Mouse (Mus musculus) lung, embryonic 15.5 days (tissue): ENCODE data around the gene Cdh26. TPM values are rescaled to one million over a fixed set of nuclear protein-coding genes. Genes with fewer than 3 reads are reported as not detected.
A peak's percentile ranks its signal among the peaks of the same experiment; 100 is the strongest.

Experiments
- ATAC-seq: fragments of 200-750 bp; cut with Nextera tagmentation; 2 replicates; pipeline ENCODE4 v1.8.0; 2017; ENCODE audit warnings: moderate number of reproducible peaks, borderline replicate concordance; ENCODE audit not compliant: low FRiP score, low TSS enrichment; ENCODE audit errors: extremely low read depth
- H3K27ac ChIP-seq: fragments of 300-500 bp; sonication (generic); 2 replicates; pipeline ENCODE4 v1.5.1; 2015; ENCODE audit warnings: moderate library complexity, mild to moderate bottlenecking, inconsistent platforms
- H3K27me3 ChIP-seq: fragments of 300-500 bp; sonication (generic); 2 replicates; pipeline ENCODE4 v1.6.1; 2015; ENCODE audit warnings: inconsistent platforms
- H3K36me3 ChIP-seq: fragments of 300-500 bp; sonication (generic); 2 replicates; pipeline ENCODE4 v1.6.1; 2015; ENCODE audit warnings: inconsistent platforms
- H3K4me1 ChIP-seq: fragments of 300-500 bp; sonication (generic); 2 replicates; pipeline ENCODE4 v1.6.1; 2015; ENCODE audit warnings: inconsistent platforms
- H3K4me2 ChIP-seq: fragments of 300-500 bp; sonication (generic); 2 replicates; pipeline ENCODE4 v1.6.1; 2015; ENCODE audit warnings: inconsistent platforms, mild to moderate bottlenecking, moderate library complexity
- H3K4me3 ChIP-seq: fragments of 300-500 bp; sonication (generic); 2 replicates; pipeline ENCODE4 v1.5.1; 2015; ENCODE audit warnings: mild to moderate bottlenecking, inconsistent platforms
- H3K9ac ChIP-seq: fragments of 300-500 bp; sonication (generic); 2 replicates; pipeline ENCODE4 v1.6.1; 2015; ENCODE audit warnings: inconsistent platforms
- H3K9me3 ChIP-seq: fragments of 300-500 bp; sonication (generic); 2 replicates; pipeline ENCODE4 v1.6.1; 2016; ENCODE audit warnings: inconsistent platforms
- WGBS: fragments of 180-500 bp; shearing (Covaris S2); methylation state at CpG from one replicate; pipeline ENCODE4 v1.1.7; 2015; 5-methylcytosine and 5-hydroxymethylcytosine counted together
- polyA plus RNA-seq: library from polyadenylated mRNA; unstranded; fragments of >200 nt; fragmentation: Nextera tagmentation; extraction: Ambion mirVana; gene quantifications from 2 replicates; pipeline ENCODE4 v1.2.1, GENCODE M21; 2015

The Cdh26 gene
- polyA plus RNA-seq, 1 experiment from 2014 or later: 0.07 TPM

DNA sequence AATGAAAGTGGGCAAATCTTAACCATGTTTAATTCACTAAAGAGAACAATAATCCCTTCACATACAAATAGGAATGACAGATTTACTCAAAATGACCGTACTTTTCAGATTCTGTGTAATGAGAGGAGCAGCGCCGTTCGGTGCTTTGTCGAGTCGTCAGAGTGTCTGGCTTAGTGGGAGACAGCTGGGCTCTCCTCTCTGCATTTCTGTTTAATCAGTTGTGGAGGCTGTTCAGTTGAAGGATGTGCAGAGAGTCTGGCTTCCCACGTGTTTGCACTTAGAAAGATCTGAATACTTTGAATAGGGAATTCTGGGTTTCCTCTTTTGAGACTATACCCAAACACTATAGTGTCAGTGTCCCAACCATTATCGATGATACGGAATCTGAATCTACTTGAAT is 7.0 kb downstream of the Cdh26 start:
- Histone ChIP-seq H3K36me3 (no peaks in the 10 kb centered on the region), H3K4me3 (no peak overlapping the region), H3K9ac (no peak overlapping the region), H3K4me1 (no peaks in the 10 kb centered on the region), H3K4me2 (no peak overlapping the region), H3K27ac (no peak overlapping the region), H3K27me3 (no peaks in the 10 kb centered on the region), H3K9me3 (no peaks in the 10 kb centered on the region)
- WGBS: 53% methylated on average over 9 of the region's 9 CpGs
- ATAC-seq: no peak

DNA sequence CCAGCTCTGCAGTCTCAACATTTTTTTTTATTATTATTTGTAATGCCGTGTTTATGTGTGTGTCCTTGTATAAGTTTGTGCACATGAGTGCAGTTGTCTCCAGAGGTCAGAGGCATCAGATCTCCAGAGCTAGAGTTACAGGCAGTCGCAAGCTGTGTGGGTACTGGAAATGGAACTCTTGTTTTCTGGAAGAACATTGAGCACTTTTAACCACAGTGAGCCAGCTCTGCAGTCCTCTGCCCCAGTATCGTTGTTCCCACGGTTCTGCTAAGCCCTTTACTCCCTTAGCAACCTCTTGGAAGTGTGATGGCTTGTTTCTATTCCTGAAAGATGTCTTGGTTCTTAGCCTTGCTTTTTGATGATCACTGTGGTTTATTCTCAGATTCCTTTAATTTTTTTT is 19.1 kb downstream of the Cdh26 start:
- no peak overlapping the region for H3K4me2 ChIP-seq
- H3K36me3 ChIP-seq: no peaks in the 10 kb centered on the region
- H3K27me3 ChIP-seq: no peaks in the 10 kb centered on the region
- no peak overlapping the region for H3K9ac ChIP-seq
- WGBS: 83% methylated on average over 4 of the region's 4 CpGs
- peaks cover 4% of the 10 kb centered on the region for H3K4me1 ChIP-seq
- no peak for ATAC-seq
- H3K4me3 ChIP-seq: no peak overlapping the region
- no peak overlapping the region for H3K27ac ChIP-seq
- H3K9me3 ChIP-seq: no peaks in the 10 kb centered on the region

- Histone ChIP-seq H3K36me3 (no peaks in the 10 kb centered on the region), H3K4me3 (no peak overlapping the region), H3K4me1 (peaks cover 12% of the 10 kb centered on the region), H3K27me3 (no peaks in the 10 kb centered on the region), H3K4me2 (no peak overlapping the region), H3K9me3 (no peaks in the 10 kb centered on the region), H3K27ac (no peak overlapping the region), H3K9ac (no peak overlapping the region)
- ATAC-seq: no peak
- 21% methylated on average over 2 of the region's 2 CpGs for WGBS
Observed at GRCm38 (mm10) chr2:178450236-178450635, 19.9 kb downstream of the Cdh26 start.

- H3K27ac ChIP-seq: no peak overlapping the region
- H3K9me3 ChIP-seq: no peaks in the 10 kb centered on the region
- ATAC-seq: no peak
- H3K9ac ChIP-seq: no peak overlapping the region
- no peak overlapping the region for H3K4me2 ChIP-seq
- H3K4me1 ChIP-seq: peaks cover 17% of the 10 kb centered on the region
- H3K36me3 ChIP-seq: no peaks in the 10 kb centered on the region
- H3K4me3 ChIP-seq: no peak overlapping the region
- H3K27me3 ChIP-seq: no peaks in the 10 kb centered on the region
- 61% methylated on average over 10 of the region's 10 CpGs for WGBS
Observed at GRCm38 (mm10) chr2:178450961-178451360, 20.6 kb downstream of the Cdh26 start.

DNA sequence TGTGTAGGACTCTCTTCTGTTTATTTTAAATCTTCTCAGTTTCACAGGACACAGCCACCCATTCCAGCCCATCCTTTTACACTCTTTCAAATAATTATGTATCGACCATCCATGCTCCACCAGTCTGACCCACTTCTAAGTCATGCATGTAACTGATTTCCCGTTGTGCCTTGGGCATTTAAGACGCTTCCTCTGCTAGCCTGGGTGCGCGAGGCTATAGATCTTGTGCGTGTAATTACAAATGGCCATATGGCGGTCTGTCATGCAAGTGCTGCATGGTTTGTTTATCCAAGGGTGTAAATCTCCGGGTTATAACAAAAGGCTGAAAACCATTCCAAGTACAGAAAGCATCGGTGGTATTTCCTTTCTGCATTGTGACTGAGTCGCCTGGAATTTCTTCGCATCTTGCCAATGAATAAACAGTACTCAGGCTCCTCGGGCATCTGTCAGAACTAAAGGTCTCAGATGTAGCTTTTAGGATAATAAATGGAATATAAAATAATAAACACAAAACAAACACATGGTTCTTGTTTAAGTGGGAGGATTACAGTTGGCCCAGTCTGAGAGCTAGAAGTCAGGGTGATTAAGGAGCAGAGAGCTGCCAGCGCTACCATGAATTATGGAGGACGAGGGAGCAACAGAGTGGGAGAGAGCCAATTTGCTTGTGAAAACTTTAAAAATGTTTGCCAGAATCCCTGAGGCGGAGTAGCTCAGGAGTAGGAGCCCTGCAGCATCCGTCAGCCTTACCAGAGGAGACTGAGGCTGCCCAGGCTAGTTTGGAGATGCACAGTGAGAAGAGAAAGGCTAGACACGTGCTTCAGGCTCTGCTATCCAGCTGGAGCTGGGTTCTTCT is 24.6 kb downstream of the Cdh26 start:
- peak overlapping the region; percentile 22; the same call in 1 of the 2 replicates for H3K4me2 ChIP-seq
- H3K4me1 ChIP-seq: peaks cover 17% of the 10 kb centered on the region
- H3K27ac ChIP-seq: peak overlapping the region; percentile 64
- no peaks in the 10 kb centered on the region for H3K36me3 ChIP-seq
- no peaks in the 10 kb centered on the region for H3K27me3 ChIP-seq
- H3K9me3 ChIP-seq: no peaks in the 10 kb centered on the region
- peak; percentile 85 for ATAC-seq
- WGBS: 28% methylated on average over 17 of the region's 17 CpGs
- no peak overlapping the region for H3K4me3 ChIP-seq
- H3K9ac ChIP-seq: no peak overlapping the region

GRCm38 (mm10) chr2:178457414-178457813 is 27.1 kb downstream of the Cdh26 start:
- no peak for ATAC-seq
- no peak overlapping the region for H3K4me3 ChIP-seq
- 80% methylated on average over 6 of the region's 6 CpGs for WGBS

GRCm38 (mm10) chr2:178460353-178460752 is 30.0 kb downstream of the Cdh26 start:
- no peak overlapping the region for H3K27ac ChIP-seq
- H3K36me3 ChIP-seq: no peaks in the 10 kb centered on the region
- no peak overlapping the region for H3K4me3 ChIP-seq
- no peaks in the 10 kb centered on the region for H3K9me3 ChIP-seq
- no peak overlapping the region for H3K9ac ChIP-seq
- 0 out of 2 replicates have a peak overlapping the region, but pooled peaks have one; percentile 3 for H3K4me2 ChIP-seq
- no peak for ATAC-seq
- no peaks in the 10 kb centered on the region for H3K27me3 ChIP-seq
- peaks cover 9% of the 10 kb centered on the region for H3K4me1 ChIP-seq
- WGBS: 27% methylated on average over 5 of the region's 5 CpGs

More at GRCm38 (mm10) chr2:178457414-178457813, 27.1 kb downstream of the Cdh26 start:
- Histone ChIP-seq H3K9ac (no peak overlapping the region), H3K27ac (no peak overlapping the region), H3K9me3 (no peaks in the 10 kb centered on the region), H3K27me3 (no peaks in the 10 kb centered on the region), H3K4me1 (peaks cover 22% of the 10 kb centered on the region), H3K36me3 (no peaks in the 10 kb centered on the region), H3K4me2 (no peak overlapping the region)

DNA sequence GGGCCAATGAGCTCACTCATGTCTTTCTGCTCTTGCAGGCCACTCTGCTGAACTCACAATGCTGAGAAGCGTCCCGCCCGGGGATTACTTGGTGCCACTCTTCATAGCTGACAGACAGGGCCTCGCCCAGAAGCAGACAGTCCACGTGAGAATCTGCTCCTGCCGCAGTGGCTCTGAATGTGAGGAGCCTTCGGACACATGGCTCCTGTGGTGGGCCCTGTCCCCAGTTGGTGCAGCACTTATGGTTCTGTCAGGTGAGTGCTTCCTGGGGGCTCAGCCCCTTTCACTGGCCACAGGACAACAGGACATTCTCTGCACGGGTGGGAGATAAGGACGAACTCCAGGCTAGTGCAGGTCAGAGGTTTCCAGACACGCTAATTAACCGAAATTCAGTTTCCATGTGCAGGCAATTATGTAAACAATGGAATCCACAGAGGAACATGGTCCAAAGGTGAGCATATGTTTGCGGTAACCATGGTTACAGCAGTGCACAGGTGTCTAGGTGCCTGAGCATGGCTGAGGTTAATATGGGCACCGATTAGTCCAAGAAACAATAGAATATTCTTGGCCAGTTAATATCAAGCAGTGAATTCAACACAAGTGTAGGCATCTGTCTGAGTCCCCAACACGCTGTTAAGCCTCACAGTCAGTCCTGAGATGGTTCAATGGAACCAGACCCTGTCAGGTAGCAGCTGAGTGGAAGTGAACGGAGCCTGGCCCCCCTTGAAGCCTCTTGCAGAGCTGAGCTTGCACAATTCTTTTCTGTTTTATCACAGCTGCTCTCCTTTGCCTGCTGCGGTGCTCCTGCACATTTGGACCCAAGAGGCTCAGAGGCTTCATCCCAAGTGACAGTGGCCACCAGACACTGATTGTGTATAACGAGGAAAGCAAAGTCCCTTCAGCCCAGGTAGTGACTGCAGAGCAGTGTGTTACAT is 41.5 kb downstream of the Cdh26 start:
- Histone ChIP-seq H3K4me1 (no peaks in the 10 kb centered on the region), H3K4me3 (no peak overlapping the region), H3K9me3 (no peaks in the 10 kb centered on the region), H3K36me3 (no peaks in the 10 kb centered on the region), H3K4me2 (no peak overlapping the region), H3K27me3 (no peaks in the 10 kb centered on the region), H3K27ac (no peak overlapping the region), H3K9ac (no peak overlapping the region)
- WGBS: 55% methylated on average over 17 of the region's 17 CpGs
- ATAC-seq: no peak

GRCm38 (mm10) chr2:178473916-178474315 is 43.6 kb downstream of the Cdh26 start:
- H3K9ac ChIP-seq: no peak overlapping the region
- no peak overlapping the region for H3K4me3 ChIP-seq
- no peak overlapping the region for H3K27ac ChIP-seq
- H3K9me3 ChIP-seq: no peaks in the 10 kb centered on the region
- no peaks in the 10 kb centered on the region for H3K4me1 ChIP-seq
- no peak overlapping the region for H3K4me2 ChIP-seq
- 51% methylated on average over 10 of the region's 10 CpGs for WGBS
- no peak for ATAC-seq
- no peaks in the 10 kb centered on the region for H3K36me3 ChIP-seq
- H3K27me3 ChIP-seq: no peaks in the 10 kb centered on the region

GRCm38 (mm10) chr2:178477228-178477627 is 46.9 kb downstream of the Cdh26 start:
- Histone ChIP-seq H3K36me3 (no peaks in the 10 kb centered on the region), H3K27me3 (no peaks in the 10 kb centered on the region), H3K9ac (no peak overlapping the region), H3K27ac (no peak overlapping the region), H3K4me1 (no peaks in the 10 kb centered on the region), H3K4me2 (no peak overlapping the region), H3K9me3 (no peaks in the 10 kb centered on the region), H3K4me3 (no peak overlapping the region)
- no peak for ATAC-seq
- 39% methylated on average over 2 of the region's 2 CpGs for WGBS

DNA sequence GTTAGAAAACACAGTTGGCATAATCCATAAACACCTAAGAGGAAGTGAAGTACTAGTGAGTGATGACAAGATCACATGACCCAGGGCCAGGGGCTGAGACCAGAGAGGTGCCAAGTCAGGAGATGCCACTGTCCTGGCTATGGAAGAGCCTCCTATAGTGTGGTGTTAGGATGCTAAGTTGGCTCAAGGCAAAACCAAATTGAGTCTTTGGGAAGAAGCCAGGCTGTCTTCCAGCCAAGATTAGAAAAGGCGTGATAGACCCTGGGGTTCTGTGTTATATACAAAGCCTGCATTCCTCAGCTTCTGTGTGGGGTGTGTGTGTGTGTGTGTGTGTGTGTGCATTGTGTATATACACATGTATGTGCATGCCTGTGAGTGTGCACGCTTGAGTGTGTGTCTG is 48.7 kb downstream of the Cdh26 start:
- no peak overlapping the region for H3K4me3 ChIP-seq
- H3K36me3 ChIP-seq: no peaks in the 10 kb centered on the region
- no peak overlapping the region for H3K27ac ChIP-seq
- no peaks in the 10 kb centered on the region for H3K27me3 ChIP-seq
- no peak overlapping the region for H3K9ac ChIP-seq
- H3K4me1 ChIP-seq: no peaks in the 10 kb centered on the region
- H3K9me3 ChIP-seq: no peaks in the 10 kb centered on the region
- no peak overlapping the region for H3K4me2 ChIP-seq
- WGBS: 62% methylated on average over 2 of the region's 2 CpGs
- no peak for ATAC-seq

DNA sequence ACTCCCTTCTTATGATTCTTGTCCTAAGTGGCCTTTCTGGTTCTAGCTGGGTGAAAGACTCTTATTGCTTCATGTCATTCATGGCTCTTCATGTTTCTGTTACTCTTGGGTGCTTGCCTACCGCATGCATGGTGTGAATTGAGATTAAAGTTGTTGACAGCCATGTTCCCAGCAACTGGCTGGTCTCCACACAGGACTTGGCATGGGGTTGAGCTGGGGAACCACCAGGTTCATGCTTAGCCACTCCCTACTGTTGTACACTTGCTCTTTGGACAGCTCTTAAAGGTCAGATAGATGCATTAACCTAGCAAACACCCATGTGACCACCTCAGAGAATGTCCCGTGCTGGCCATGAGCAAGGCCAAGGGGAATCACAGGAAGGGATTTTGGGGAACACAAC is 50.6 kb downstream of the Cdh26 start:
- no peaks in the 10 kb centered on the region for H3K4me1 ChIP-seq
- no peak for ATAC-seq
- WGBS: 74% methylated on average over 2 of the region's 2 CpGs

More for the DNA sequence above, 50.6 kb downstream of the Cdh26 start:
- no peak overlapping the region for H3K9ac ChIP-seq
- no peak overlapping the region for H3K4me2 ChIP-seq
- H3K27me3 ChIP-seq: no peaks in the 10 kb centered on the region
- H3K9me3 ChIP-seq: no peaks in the 10 kb centered on the region
- H3K4me3 ChIP-seq: no peak overlapping the region
- H3K36me3 ChIP-seq: no peaks in the 10 kb centered on the region
- H3K27ac ChIP-seq: no peak overlapping the region
